Mouse (Mus musculus) embryonic fibroblast, embryonic 13.5 days (primary cell): ENCODE results near the gene Gm20481. TPM values are rescaled to one million over a fixed set of nuclear protein-coding genes. Genes with fewer than 3 reads are reported as not detected.
"Not testable (repeated sequence)": the region's sequence is repeated elsewhere in the genome, so short reads cannot be mapped to it uniquely, and the experiment has no call there.

Experiments used
- H3K27ac ChIP-seq: 2 replicates; pipeline ENCODE4 v1.5.1; 2012; ENCODE audit warnings: low read length, control low read depth, inconsistent platforms; ENCODE audit not compliant: insufficient read depth
- H3K4me1 ChIP-seq: 2 replicates; pipeline ENCODE4 v1.6.1; 2011; ENCODE audit warnings: low read length; ENCODE audit not compliant: control insufficient read depth, insufficient read depth
- H3K4me3 ChIP-seq: 2 replicates; pipeline ENCODE4 v1.5.1; 2011; ENCODE audit warnings: mild to moderate bottlenecking, control low read depth, low read length; ENCODE audit not compliant: insufficient read depth
- CTCF ChIP-seq: IDR thresholded peaks from 2 replicates; pipeline ENCODE4 v1.5.1; 2011; ENCODE audit warnings: mild to moderate bottlenecking, control low read depth, low read length, moderate library complexity, borderline replicate concordance; ENCODE audit not compliant: insufficient read depth
- POLR2A ChIP-seq: IDR thresholded peaks from 2 replicates; pipeline ENCODE4 v1.6.1; 2011; ENCODE audit warnings: low read depth, mild to moderate bottlenecking, control low read depth, low read length, moderate library complexity
- polyA plus RNA-seq: library from polyadenylated mRNA; stranded (reverse); fragments of >200 nt; gene quantifications from 2 replicates; pipeline ENCODE4 v1.2.4, GENCODE M21; 2011; ENCODE audit warnings: low read depth; ENCODE audit not compliant: missing spikeins, insufficient read length

The Gm20481 gene
- not detected in 2 replicates for polyA plus RNA-seq

GRCm38 (mm10) chr17:34969822-34970221 is at the start of gene Gm20481:
Gene Gm20481 (plus strand): TSS chr17:34969912.
- not testable (repeated sequence) for H3K4me1 ChIP-seq, H3K27ac ChIP-seq, H3K4me3 ChIP-seq

DNA sequence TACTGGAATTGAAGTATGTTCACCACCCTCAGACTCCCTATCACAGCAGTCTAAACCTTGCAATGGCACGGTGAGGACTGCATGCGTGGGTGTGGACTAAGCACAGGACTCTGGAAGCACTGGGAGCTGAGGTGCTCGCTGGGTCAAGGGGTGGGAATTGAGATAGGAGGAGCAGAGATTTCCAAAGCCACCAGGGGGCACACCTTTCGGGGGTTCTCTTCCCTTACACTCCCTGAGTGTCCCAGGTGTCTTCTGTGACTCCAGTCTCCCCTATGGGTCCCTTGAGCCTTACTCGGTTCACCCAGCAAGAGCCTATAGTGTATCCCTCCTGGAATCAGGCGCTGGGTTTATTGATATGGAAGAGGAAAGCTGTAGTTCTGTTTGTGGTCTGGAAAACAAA is 46.8 kb upstream of the Gm20481 start:
- Histone ChIP-seq H3K4me3 (no peak overlapping the region), H3K4me1 (no peaks in the 10 kb centered on the region), H3K27ac (no peak overlapping the region)
- TF ChIP-seq CTCF, result no peak
- no peak for TF ChIP-seq POLR2A

GRCm38 (mm10) chr17:34924258-34924657 is 45.5 kb upstream of the Gm20481 start:
- no peak overlapping the region for H3K4me3 ChIP-seq
- no peak for TF ChIP-seq CTCF
- H3K4me1 ChIP-seq, result no peaks in the 10 kb centered on the region
- H3K27ac ChIP-seq, result no peak overlapping the region

- TF ChIP-seq CTCF (no peak), POLR2A (no peak)
- no peak overlapping the region for H3K4me3 ChIP-seq
- 0 out of 2 replicates have a peak, but pooled peaks cover 2% of the 10 kb centered on the region for H3K4me1 ChIP-seq
- no peak overlapping the region for H3K27ac ChIP-seq
Measured at GRCm38 (mm10) chr17:34927306-34928019, 42.2 kb upstream of the Gm20481 start.

DNA sequence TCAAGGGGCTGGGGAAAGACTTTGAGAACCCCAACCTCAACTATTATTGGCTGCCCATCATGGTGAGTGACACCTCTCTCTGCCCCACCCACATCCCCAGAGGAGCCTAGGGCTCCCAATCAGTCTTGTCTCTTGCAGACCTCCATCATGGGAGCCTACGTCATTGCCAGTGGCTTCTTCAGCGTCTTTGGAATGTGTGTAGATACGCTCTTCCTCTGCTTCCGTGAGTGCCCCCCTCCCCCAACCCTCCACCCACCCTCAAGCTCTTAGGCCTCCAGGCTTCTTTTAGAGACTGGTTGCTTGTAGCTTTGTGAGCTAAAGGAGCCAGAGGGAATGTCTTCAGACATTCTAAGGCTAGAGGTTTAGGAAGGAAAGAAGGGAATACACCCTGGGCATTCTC is 40.9 kb upstream of the Gm20481 start:
- no peak for TF ChIP-seq CTCF
- no peak for TF ChIP-seq POLR2A
- Histone ChIP-seq H3K27ac (no peak overlapping the region), H3K4me1 (0 out of 2 replicates have a peak, but pooled peaks cover 2% of the 10 kb centered on the region), H3K4me3 (no peak overlapping the region)

DNA sequence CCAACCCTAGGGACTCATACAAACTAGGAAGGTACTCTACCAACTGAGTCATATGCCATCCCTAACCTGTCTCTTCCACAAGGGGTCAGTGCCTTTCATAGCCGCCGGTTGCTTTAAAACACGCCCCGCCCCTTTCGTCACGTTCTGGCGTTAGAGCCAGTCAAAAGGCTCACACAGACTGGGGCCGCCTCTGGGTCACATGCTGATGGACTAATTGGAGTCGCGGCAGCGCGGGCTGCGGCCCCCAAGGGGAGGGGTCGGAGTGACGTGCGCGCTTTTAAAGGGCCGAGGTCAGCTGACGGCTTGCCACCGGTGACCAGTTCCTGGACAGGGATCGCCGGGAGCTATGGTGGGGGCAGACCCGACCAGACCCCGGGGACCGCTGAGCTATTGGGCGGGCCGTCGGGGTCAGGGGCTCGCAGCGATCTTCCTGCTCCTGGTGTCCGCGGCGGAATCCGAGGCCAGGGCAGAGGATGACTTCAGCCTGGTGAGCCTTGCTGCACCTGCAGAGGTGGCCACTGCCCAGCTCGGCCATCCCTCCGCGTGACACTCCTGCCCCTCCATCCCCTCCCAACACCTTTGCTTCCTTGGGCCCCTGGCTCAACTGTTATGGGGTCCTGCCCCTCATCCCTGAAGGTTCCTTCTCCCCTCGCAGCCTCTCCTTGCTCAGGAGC is 38.5 kb upstream of the Gm20481 start, which contains the start of gene Neu1:
Gene Neu1, plus strand, starts transcription at position 193 of the 674 bp plus-strand sequence.
- Histone ChIP-seq H3K27ac (no peak within 1 kb of the TSS), H3K4me3 (peak within 1 kb of the TSS; percentile 79), H3K4me1 (0 out of 2 replicates have a peak, but pooled peaks cover 2% of the 10 kb centered on the region)
- TF ChIP-seq POLR2A (peak; percentile 81), CTCF (peak; percentile 13; the same call in 1 of the 2 replicates)

DNA sequence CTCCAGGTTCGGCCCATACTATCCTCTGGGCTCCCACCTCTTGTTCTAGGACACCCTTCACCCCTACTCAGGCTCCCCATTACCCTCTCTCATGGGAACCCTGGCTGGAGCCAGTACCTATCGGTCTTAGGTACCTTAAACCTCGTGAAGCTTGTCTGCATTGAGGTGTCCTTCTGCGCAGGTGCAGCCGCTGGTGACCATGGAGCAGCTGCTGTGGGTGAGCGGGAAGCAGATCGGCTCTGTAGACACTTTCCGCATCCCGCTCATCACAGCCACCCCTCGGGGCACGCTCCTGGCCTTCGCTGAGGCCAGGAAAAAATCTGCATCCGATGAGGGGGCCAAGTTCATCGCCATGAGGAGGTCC is 38.0 kb upstream of the Gm20481 start:
- peak overlapping the region; percentile 79 for H3K4me3 ChIP-seq
- H3K4me1 ChIP-seq, result 0 out of 2 replicates have a peak, but pooled peaks cover 2% of the 10 kb centered on the region
- no peak for TF ChIP-seq POLR2A
- no peak for TF ChIP-seq CTCF
- no peak overlapping the region for H3K27ac ChIP-seq

- Histone ChIP-seq H3K27ac (no peak overlapping the region), H3K4me1 (0 out of 2 replicates have a peak, but pooled peaks cover 2% of the 10 kb centered on the region), H3K4me3 (peak overlapping the region; percentile 79)
- TF ChIP-seq POLR2A, result no peak
- TF ChIP-seq CTCF, result no peak
Measured at GRCm38 (mm10) chr17:34932287-34932686, 37.4 kb upstream of the Gm20481 start.

DNA sequence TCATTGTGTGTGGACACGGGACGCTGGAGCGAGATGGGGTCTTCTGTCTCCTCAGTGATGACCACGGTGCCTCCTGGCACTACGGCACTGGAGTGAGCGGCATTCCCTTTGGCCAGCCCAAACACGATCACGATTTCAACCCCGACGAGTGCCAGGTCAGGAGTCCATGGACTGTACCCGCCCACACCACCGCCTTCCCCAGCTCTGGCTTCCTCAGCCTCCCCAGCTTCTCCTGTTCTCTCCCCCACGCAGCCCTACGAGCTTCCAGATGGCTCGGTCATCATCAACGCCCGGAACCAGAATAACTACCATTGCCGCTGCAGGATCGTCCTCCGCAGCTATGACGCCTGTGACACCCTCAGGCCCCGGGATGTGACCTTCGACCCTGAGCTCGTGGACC is 35.7 kb upstream of the Gm20481 start:
- Histone ChIP-seq H3K27ac (no peak overlapping the region), H3K4me1 (0 out of 2 replicates have a peak, but pooled peaks cover 2% of the 10 kb centered on the region), H3K4me3 (no peak overlapping the region)
- TF ChIP-seq CTCF (no peak), POLR2A (no peak)

GRCm38 (mm10) chr17:34934830-34935229 is 34.9 kb upstream of the Gm20481 start:
- no peak overlapping the region for H3K27ac ChIP-seq
- no peak overlapping the region for H3K4me3 ChIP-seq
- H3K4me1 ChIP-seq, result 0 out of 2 replicates have a peak, but pooled peaks cover 2% of the 10 kb centered on the region
- TF ChIP-seq POLR2A (no peak), CTCF (no peak)

- Histone ChIP-seq H3K4me3 (no peak overlapping the region), H3K27ac (no peak overlapping the region), H3K4me1 (no peaks in the 10 kb centered on the region)
- TF ChIP-seq POLR2A, result no peak
- TF ChIP-seq CTCF, result no peak
Measured at GRCm38 (mm10) chr17:34937960-34938505, 31.7 kb upstream of the Gm20481 start.
